Mouse (Mus musculus) liver, embryonic 14.5 days (tissue): ENCODE data around the gene Krba1. TPM values are rescaled to one million over a fixed set of nuclear protein-coding genes. Genes with fewer than 3 reads are reported as not detected.

Experiments used
- ATAC-seq: fragments of 200-750 bp; cut with Nextera tagmentation; 2 replicates; pipeline ENCODE4 v1.8.0; 2017; ENCODE audit warnings: moderate number of reproducible peaks, mild to moderate bottlenecking, moderate library complexity; ENCODE audit not compliant: insufficient read depth
- DNase-seq, 3 experiments: peaks; one replicate each; pipeline ENCODE4 v3.0.0-alpha.2; 2012 to 2013; ENCODE audit warnings: low read depth in 3 of 3, low spot score in 3 of 3
- H3K27ac ChIP-seq: fragments of 300-500 bp; sonication (generic); 2 replicates; pipeline ENCODE4 v1.5.1; 2014; ENCODE audit warnings: moderate library complexity, mild to moderate bottlenecking, control low read depth, inconsistent platforms
- H3K27me3 ChIP-seq: fragments of 300-500 bp; sonication (generic); 2 replicates; pipeline ENCODE4 v1.6.1; 2014; ENCODE audit warnings: mild to moderate bottlenecking, low read length, moderate library complexity; ENCODE audit not compliant: control insufficient read depth, insufficient read depth
- H3K36me3 ChIP-seq: fragments of 300-500 bp; sonication (generic); replicated peaks from 2 replicates; pipeline ENCODE4 v1.6.1; 2014; ENCODE audit warnings: low read depth; ENCODE audit not compliant: control insufficient read depth, insufficient read depth
- H3K4me1 ChIP-seq, 2 experiments: fragments of 200-500 bp in 1 of 2; fragments of 300-500 bp in 1 of 2; sonication (generic) in 1 of 2; replicated peaks; 2 replicates each; pipeline ENCODE4 v1.6.1; 2012 to 2014; ENCODE audit warnings: antibody characterized with exemption in 1 of 2, inconsistent platforms in 1 of 2, low read length in 1 of 2; ENCODE audit not compliant: control insufficient read depth in 2 of 2, insufficient read depth in 2 of 2
- H3K4me2 ChIP-seq: fragments of 300-500 bp; sonication (generic); 2 replicates; pipeline ENCODE4 v1.6.1; 2014; ENCODE audit warnings: low read depth, mild to moderate bottlenecking, control low read depth, moderate library complexity
- H3K4me3 ChIP-seq, 2 experiments: fragments of 200-500 bp in 1 of 2; fragments of 300-500 bp in 1 of 2; sonication (generic) in 1 of 2; 2 replicates each; pipeline ENCODE4 v1.5.1; 2012 to 2014; ENCODE audit warnings: low read depth in 2 of 2, low read length in 2 of 2, mild to moderate bottlenecking in 2 of 2, control low read depth in 1 of 2, inconsistent platforms in 1 of 2, moderate library complexity in 1 of 2; ENCODE audit not compliant: insufficient read depth in 1 of 2
- H3K9ac ChIP-seq: fragments of 300-500 bp; sonication (generic); replicated peaks from 2 replicates; pipeline ENCODE4 v1.6.1; 2014; ENCODE audit warnings: mild to moderate bottlenecking, control low read depth, moderate library complexity
- H3K9me3 ChIP-seq: fragments of 300-500 bp; sonication (generic); 2 replicates; pipeline ENCODE4 v1.6.1; 2016; ENCODE audit warnings: low read length, mixed read lengths; ENCODE audit not compliant: control insufficient read depth
- CTCF ChIP-seq: IDR thresholded peaks from 2 replicates; pipeline ENCODE4 v1.5.1; 2016; ENCODE audit warnings: antibody characterized with exemption, low read depth, control low read depth
- EP300 ChIP-seq: IDR thresholded peaks from 2 replicates; pipeline ENCODE4 v1.6.1; 2016; ENCODE audit warnings: antibody characterized with exemption, low read depth
- WGBS: fragments of 180-500 bp; shearing (Covaris S2); extraction: QIAGEN DNeasy Blood & Tissue Kit; methylation state at CpG from one replicate; pipeline ENCODE4 v1.1.7; 2014; ENCODE audit not compliant: insufficient replicate concordance; 5-methylcytosine and 5-hydroxymethylcytosine counted together
- polyA plus RNA-seq, 2 experiments: library from polyadenylated mRNA; depleted of rRNA in 1 of 2; stranded (reverse) in 1 of 2; unstranded in 1 of 2; fragments of >200 nt; fragmentation: Nextera tagmentation in 1 of 2; extraction: Ambion mirVana in 1 of 2; gene quantifications; 2 replicates each; pipeline versions ENCODE4 v1.2.1 to v1.2.3; 2012 to 2014

Krba1 gene
- polyA plus RNA-seq, 2 experiments = 0.94 to 1.6 TPM

GRCm38 (mm10) chr6:48423336-48423735 lies 27.9 kb downstream of the Krba1 start:
- WGBS = 72% methylated on average over 3 of the region's 3 CpGs
- DNase-seq = no peak
- no peak overlapping the region for H3K9ac ChIP-seq
- H3K36me3 ChIP-seq = no peaks in the 10 kb centered on the region
- no peak overlapping the region for H3K27ac ChIP-seq
- no peak for ATAC-seq
- no peaks in the 10 kb centered on the region for H3K27me3 ChIP-seq
- H3K4me3 ChIP-seq = no peak overlapping the region
- TF ChIP-seq EP300 = no peak
- TF ChIP-seq CTCF = no peak
- no peak overlapping the region for H3K4me2 ChIP-seq
- no peaks in the 10 kb centered on the region for H3K9me3 ChIP-seq
- 0 out of 4 replicates have a peak, but pooled peaks cover 0 to 5% of the 10 kb centered on the region in 2 experiments for H3K4me1 ChIP-seq

- no peak for ATAC-seq
- no peak overlapping the region for H3K4me2 ChIP-seq
- WGBS = 44% methylated on average over 5 of the region's 5 CpGs
- H3K4me3 ChIP-seq = no peak overlapping the region
- H3K4me1 ChIP-seq = 0 out of 4 replicates have a peak, but pooled peaks cover 0 to 5% of the 10 kb centered on the region in 2 experiments
- H3K9ac ChIP-seq = no peak overlapping the region
- no peaks in the 10 kb centered on the region for H3K9me3 ChIP-seq
- DNase-seq = no peak
- H3K27ac ChIP-seq = no peak overlapping the region
- no peaks in the 10 kb centered on the region for H3K27me3 ChIP-seq
- TF ChIP-seq EP300 (no peak), CTCF (no peak)
- no peaks in the 10 kb centered on the region for H3K36me3 ChIP-seq
Observed at GRCm38 (mm10) chr6:48424074-48424473, 28.7 kb downstream of the Krba1 start.

GRCm38 (mm10) chr6:48426956-48427355 lies 31.6 kb downstream of the Krba1 start:
- WGBS = 60% methylated on average over 5 of the region's 5 CpGs
- Histone ChIP-seq H3K4me1 (no peaks in the 10 kb centered on the region), H3K27ac (no peak overlapping the region), H3K36me3 (no peaks in the 10 kb centered on the region), H3K9me3 (no peaks in the 10 kb centered on the region), H3K27me3 (no peaks in the 10 kb centered on the region), H3K4me2 (no peak overlapping the region), H3K4me3 (no peak overlapping the region), H3K9ac (no peak overlapping the region)
- DNase-seq (no peak), ATAC-seq (no peak)
- no peak for TF ChIP-seq EP300
- no peak for TF ChIP-seq CTCF

- DNase-seq (no peak), ATAC-seq (no peak)
- Histone ChIP-seq H3K4me2 (no peak overlapping the region), H3K36me3 (no peaks in the 10 kb centered on the region), H3K4me1 (peaks cover 0 to 5% of the 10 kb centered on the region in 2 experiments; a peak in 1 of 4 replicates), H3K4me3 (no peak overlapping the region), H3K9ac (no peak overlapping the region), H3K9me3 (no peaks in the 10 kb centered on the region), H3K27ac (no peak overlapping the region), H3K27me3 (no peaks in the 10 kb centered on the region)
- TF ChIP-seq CTCF (no peak), EP300 (no peak)
- 40% methylated on average over 4 of the region's 4 CpGs for WGBS
Observed at GRCm38 (mm10) chr6:48428769-48429557, 33.6 kb downstream of the Krba1 start.

GRCm38 (mm10) chr6:48430748-48431147 lies 35.4 kb downstream of the Krba1 start:
- Histone ChIP-seq H3K4me1 (peaks cover 0 to 10% of the 10 kb centered on the region in 2 experiments; a peak in 2 of 4 replicates), H3K36me3 (no peaks in the 10 kb centered on the region), H3K4me2 (no peak overlapping the region), H3K9me3 (no peaks in the 10 kb centered on the region), H3K27me3 (no peaks in the 10 kb centered on the region), H3K9ac (no peak overlapping the region), H3K27ac (no peak overlapping the region), H3K4me3 (no peak overlapping the region)
- no peak for ATAC-seq
- no peak for TF ChIP-seq EP300
- no peak for TF ChIP-seq CTCF
- no peak for DNase-seq
- 46% methylated on average over 5 of the region's 5 CpGs for WGBS
